Mouse (Mus musculus): Measurements from ENCODE around the gene Smdt1. TPM values are rescaled to one million over a fixed set of nuclear protein-coding genes. Genes with fewer than 3 reads are reported as not detected.

Smdt1 gene
- total RNA-seq, 2 experiments from 2014 or later, result 127 to 144 TPM

DNA sequence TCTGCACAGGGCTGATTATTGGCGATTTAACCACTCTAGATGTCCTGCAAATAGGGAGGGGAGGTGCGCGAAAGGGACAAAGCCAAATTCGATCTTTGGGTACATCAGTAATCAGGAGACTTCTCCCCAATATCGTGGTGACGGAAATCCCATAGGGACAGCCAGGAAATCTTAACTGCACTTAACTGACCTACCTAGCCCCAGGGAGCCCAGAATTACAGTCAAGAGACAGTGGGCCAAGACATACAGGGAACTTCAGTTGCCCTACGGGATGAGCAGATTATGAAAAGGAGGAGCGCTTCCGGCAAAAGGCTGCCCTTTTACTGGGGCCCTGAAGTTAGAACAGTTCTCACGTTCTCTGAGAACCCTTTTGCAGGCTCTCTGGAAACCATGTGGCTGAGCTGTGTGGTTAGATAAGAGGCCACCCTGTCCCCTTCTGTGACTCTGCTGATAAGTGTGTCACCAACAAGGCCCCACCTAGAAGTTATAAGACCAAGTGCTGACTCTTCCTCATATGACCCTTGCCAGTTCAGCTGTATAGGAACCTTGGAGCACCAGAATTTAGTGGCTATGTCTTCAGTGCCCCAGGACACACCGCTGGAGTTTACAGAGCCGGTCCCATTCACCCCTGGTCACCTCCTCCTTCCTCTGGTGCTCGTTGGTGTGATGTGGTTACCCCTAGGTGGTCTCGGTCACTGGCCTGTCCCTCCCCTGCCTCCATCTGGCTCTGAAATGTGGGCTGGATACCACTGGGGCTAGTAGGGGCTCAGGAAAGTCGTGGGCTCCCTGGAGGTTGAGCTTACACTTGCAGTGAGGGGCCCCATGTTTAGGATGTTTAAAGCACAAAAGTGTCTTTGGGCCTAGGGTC, 3.1 kb downstream of the Smdt1 start:
- DNase-seq (ENCODE audit: low spot score in 2 of 2), result no peak
- intact Hi-C loops (cut with DNase I), result no loop called here

DNA sequence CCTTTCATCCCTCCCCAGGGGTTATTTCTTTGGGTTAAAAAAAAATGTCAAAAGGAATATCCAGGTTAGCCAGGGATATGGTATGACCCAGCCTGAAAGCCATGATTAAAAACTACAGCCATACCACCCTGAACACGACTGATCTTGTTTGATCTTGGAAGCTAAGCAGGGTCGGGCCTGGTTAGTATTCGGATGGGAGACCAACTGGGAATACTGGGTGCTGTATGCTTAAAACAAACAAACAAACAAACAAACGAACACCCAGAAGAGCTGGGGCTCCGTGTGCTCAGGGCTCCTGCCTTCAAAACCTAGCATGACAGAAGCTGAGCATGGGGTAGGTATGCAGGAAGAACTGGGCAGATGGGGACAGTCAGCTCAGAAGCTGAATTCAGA, 3.8 kb downstream of the Smdt1 start:
- DNase-seq (ENCODE audit: low spot score in 2 of 2), result no peak
- intact Hi-C loops (cut with DNase I), result no loop called here

DNA sequence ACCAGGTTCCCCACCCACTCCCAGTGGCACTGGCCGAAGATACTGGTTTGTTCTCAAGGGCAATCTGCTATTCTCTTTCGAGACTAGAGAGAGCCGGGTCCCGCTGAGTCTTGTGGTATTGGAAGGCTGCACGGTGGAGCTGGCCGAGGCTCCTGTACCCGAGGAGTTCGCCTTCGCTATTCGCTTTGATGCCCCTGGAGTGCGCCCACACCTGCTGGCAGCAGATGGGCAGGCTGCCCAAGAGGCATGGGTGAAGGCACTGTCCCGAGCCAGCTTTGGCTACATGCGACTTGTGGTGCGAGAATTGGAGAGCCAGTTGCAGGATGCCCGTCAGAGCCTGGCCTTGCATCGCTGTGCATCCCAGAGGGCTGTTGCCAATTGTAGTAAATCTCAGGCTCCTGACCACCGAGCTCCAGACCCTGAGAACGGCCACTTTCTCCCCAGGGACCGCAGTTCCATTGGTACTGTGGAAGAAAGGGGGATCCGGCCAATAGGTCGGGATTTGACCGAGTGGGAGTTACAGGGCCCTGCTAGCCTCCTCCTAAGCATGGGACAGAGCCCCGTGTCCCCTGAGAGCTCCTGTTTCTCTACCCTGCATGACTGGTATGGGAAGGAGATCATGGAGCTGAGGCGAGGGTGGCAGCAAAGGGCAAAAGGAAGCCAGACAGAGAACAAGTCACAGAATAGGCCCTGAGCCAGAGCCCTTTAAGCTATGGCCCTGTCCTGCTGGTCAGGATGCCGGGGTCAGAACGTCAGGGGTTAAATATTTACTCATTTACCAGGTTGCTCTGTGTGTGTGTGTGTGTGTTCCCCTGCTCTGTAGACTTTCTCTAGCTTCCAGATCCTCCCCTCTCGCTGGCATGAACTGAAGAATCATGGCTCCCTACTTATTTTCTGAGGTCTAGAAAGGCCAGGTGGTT, 4.9 kb downstream of the Smdt1 start:
- intact Hi-C loops (cut with DNase I), result no loop called here
- DNase-seq (ENCODE audit: low spot score in 2 of 2), result no peak

DNA sequence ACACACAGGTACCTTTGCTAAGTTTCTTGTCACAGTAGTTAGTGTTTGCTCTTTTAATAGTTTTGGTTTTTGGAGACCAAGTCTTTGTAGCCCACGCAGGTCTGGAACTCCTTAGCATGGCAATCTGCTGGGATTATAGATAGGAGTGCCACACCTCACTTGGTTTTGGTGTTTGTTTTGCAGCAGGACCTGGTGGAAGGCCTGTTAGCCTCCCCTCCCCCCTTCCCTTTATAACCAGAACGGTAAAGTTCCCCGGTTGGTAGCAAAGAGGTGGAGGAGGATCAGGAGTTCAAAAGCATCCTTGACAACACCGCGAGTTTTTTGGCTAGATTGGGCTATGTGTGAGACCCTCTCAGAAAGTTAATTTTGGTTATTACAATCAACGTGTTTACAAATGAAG, 6.2 kb downstream of the Smdt1 start:
- intact Hi-C loops (cut with DNase I), result no loop called here
- no peak for DNase-seq (ENCODE audit: low spot score in 2 of 2)

DNA sequence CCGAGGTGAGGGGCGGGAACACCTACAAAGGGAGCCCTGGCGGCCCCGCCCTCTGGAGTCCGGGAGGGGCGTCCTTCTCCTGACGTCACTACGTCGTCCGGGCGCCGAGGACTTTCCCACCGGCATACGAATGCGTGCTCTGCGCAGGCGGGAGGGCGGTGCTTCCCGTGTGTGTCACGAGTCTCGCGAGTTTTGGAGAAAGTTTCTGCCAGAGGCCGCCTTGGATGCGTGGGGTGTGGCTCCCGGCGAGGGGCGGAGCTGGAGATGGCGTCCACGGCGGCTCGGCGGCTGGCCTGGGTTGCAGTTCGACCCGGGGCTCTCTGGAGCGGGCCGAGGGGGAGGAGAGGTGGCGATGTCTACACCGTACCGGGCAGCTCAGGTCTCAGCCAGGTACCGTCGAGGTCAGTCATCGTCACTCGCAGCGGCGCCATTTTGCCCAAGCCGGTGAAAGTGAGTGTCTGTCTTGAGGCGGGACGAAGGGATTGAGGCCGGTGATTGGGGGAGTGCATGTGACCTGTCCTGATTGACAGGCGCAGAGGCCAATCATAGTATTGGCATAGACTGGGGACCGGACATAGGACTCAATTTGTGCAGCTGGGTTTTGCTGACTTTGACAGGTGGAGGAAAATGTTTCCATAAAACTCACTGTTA, 7.2 kb downstream of the Smdt1 start:
- peak; percentile 98 for DNase-seq (ENCODE audit: low spot score in 2 of 2)
- intact Hi-C loops (cut with DNase I), result no loop called here

DNA sequence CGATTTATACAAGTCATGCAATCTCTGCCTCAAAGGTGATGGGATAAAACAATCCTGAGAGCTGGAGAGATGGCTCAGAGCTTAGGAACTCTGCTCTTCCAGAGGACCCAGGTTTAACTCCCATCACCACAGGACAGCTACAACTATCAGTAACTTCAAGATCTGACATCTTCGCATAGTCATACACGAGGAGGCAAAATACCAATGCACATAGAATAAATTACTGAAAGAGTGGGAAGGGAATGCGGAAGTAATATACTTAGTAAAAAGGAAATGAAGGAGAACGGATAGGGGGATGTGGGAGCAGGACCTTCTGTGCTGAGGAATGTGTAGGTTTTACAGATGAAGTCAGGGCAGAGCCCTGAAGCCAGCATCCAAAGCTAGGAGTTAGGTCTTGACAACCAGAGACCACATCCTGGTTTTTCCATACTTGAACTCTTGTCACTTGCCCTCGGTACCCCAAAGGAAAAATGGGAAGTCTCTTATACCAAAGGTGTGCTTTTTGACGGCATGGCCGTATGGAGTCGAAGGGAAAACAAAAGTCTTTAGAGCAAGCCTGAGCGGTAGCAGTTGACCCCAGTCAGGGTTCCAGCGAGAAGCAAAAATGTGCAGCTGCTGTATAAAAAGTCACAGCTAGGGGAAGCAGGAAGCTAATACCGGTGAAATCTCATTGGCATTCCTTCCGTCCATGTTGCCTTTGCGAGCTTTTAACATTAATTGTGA, 8.0 kb downstream of the Smdt1 start:
- DNase-seq (ENCODE audit: low spot score in 2 of 2), result no peak
- intact Hi-C loops (cut with DNase I), result no loop called here

DNA sequence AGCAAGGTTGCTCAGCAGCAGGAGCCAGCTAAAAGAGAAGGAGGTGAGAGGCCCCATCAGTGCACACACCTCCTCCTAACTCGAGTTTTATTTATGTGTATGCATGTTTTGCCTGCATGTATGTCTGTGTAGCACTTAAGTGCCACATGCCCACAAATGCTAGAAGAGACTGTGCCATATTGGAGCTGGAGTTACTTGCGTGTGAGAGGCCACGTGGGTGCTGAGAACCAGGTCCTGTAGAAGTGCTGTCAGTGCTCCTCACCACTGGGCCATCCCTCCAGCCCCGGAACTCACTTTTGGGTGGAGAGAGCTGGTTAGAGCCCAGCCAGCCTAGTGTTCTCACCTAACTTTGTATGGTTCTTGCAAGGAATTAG, 8.5 kb downstream of the Smdt1 start:
- intact Hi-C loops (cut with DNase I), result no loop called here
- DNase-seq (ENCODE audit: low spot score in 2 of 2), result no peak

DNA sequence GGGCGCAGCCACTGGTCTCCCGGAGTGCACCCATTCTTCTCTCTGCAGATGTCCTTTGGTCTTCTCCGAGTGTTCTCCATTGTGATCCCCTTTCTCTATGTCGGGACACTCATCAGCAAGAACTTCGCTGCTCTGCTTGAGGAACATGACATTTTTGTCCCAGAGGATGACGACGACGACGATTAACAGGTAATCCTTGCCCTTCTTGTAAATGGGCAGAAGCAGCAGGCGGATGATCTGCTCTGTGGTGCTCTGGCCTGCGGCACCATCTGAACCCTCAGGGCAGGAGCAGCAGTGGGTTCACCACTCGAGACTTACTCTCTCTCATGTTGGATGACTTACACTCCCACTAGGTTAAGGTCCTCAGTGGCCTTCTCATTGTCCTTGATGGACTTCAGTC, 9.1 kb downstream of the Smdt1 start:
- intact Hi-C loops (cut with DNase I), result no loop called here
- no peak for DNase-seq (ENCODE audit: low spot score in 2 of 2)

DNA sequence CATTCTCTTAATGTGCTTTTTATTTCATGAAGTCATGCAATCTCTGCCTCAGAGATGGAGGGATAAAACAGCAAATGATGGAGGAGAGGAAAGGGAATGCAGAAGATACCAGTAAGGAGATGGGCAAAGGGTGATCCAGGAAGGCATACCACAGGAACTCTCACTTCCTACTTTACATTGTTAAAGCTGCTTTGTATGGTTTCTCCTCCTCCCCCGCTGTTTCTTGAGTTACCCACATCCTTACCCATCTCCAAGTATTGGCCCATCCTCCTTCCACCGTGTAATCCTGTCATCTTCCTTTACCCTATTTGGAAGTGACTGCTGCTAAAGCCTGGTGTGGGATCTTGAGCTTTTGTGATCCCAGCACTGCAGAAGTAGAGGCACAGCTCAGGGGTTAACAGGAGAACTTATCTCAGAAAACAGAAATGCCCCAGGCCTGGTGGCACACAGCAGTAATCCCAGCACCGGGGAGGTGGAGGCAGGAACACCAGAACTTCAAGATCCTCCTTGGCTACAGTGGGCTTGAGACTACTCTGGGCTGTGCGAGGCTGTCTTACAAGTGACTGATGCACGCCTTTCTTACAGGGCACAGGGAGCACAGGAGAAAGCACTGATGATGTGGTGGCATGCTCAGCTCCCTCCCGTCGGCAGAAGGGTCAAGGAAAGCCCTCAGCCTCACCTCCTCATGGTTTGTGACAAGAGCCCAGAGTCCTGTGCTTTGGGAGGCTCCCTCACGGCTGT, 9.7 kb downstream of the Smdt1 start:
- intact Hi-C loops (cut with DNase I), result no loop called here

DNA sequence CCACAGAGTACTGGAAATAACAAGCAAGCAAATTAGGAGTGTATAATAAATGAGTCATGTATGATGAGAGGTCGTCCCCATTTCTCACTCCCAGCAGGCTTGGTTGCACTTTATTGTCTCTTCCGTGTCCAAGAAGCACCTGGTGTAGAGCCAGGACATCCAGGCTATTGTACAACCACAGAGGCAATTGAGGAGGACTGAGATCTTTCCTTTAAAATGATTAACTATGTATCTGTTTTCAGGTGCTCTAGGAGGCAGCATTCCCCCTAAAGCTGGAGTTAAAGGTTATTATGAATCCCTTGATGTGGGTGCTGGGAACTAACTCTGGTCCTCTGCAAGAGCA, 10.2 kb downstream of the Smdt1 start:
- intact Hi-C loops (cut with DNase I), result no loop called here
- DNase-seq (ENCODE audit: low spot score in 2 of 2), result no peak

More for the DNA sequence above, 9.7 kb downstream of the Smdt1 start:
- DNase-seq (ENCODE audit: low spot score in 2 of 2), result no peak

DNA sequence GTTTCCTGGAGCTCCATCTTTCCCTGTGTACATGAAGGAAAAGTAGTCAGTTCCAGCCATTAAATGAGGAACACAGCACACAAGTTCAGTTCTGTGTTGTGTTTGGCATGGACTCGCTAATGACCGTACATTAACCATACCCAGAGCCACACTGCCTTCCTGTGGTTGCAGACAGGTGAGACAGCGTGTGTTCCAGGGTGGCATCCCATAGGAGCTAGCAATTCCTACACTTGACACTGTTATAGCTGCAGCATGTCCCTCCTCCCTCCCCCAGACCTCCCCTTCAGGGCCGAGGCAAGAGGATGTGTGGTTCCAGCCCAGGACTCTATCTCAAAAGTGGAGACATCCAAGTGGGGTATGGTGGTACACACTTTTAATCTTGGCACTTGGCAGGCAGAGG, 11.6 kb downstream of the Smdt1 start:
- intact Hi-C loops (cut with DNase I), result no loop called here

DNA sequence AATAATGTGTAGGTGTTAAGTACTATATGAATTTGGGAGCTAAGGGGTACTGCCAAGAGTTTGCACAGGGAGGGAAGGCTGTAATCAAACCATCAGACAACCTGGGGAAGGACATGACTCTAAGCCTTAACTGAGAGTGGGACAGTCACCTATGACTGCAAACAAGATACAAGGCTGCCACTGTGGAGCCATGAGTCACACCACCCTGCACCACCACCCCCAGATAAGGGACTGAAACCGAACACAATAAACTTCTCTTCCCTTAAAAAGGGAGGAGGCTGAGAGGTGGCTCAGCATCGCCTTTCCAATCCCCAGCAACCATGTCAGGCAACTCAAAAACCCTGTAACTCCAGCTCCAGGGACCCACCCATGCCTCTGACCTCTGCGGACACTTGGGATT, 12.7 kb downstream of the Smdt1 start:
- intact Hi-C loops (cut with DNase I), result no loop called here
- no peak for DNase-seq (ENCODE audit: low spot score in 2 of 2)

More for the DNA sequence above, 11.6 kb downstream of the Smdt1 start:
- no peak for DNase-seq (ENCODE audit: low spot score in 2 of 2)

DNA sequence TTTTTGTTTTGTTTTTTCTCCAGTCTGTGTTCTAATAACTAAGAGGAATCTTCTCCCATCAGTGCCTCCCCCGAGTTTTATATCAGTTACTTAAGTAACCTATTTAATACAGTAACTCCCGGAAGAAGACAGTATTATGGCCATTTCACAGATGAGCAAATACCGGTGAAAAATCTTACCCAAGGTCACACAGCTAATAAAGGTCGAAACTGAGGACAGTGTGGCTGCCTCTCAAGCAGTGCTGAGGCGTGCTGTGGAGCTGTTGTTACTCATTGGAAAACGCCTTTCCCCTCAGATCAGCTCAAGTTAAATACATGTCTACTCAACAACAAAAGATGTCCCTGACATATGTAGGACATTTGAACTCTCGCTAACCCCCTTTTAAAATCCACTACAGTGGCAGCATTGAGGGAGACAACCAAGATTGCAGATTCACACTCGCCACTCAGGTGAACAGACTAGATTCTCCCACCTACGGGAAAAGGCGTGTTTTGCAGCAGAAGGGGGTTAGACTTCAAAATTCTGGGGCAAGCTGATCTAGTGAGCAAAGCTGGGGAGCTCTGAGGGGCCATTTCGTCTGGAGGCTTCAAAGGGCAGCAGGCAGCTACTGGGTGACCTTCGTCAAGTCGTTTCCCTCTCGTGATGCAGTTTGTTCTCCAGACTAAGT, 14.5 kb downstream of the Smdt1 start:
- intact Hi-C loops (cut with DNase I), result no loop called here

DNA sequence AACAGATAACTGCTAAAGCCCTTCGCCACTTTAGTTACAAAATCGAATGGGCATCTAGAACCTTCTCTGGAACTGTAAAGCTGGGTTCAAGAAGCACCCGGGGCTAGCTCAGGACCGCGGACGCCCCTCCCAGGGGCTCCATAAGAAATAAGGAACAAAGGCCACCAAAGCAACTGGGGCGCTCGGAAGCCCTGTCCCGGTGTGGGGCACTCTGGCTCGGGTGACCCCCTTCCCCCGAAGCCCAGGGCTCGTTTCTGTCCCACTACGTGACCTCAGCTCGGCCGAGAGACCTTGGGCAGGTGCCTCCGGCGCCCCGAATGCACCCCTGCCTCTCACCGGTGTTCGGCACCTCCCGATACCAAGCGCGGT, 15.0 kb downstream of the Smdt1 start:
- DNase-seq (ENCODE audit: low spot score in 2 of 2), result no peak
- intact Hi-C loops (cut with DNase I), result loop anchor here (1.0 kb wide), 1 partner anchor 64 kb away; no protein-coding TSS in a partner anchor

More for the DNA sequence above, 14.5 kb downstream of the Smdt1 start:
- DNase-seq (ENCODE audit: low spot score in 2 of 2), result no peak

DNA sequence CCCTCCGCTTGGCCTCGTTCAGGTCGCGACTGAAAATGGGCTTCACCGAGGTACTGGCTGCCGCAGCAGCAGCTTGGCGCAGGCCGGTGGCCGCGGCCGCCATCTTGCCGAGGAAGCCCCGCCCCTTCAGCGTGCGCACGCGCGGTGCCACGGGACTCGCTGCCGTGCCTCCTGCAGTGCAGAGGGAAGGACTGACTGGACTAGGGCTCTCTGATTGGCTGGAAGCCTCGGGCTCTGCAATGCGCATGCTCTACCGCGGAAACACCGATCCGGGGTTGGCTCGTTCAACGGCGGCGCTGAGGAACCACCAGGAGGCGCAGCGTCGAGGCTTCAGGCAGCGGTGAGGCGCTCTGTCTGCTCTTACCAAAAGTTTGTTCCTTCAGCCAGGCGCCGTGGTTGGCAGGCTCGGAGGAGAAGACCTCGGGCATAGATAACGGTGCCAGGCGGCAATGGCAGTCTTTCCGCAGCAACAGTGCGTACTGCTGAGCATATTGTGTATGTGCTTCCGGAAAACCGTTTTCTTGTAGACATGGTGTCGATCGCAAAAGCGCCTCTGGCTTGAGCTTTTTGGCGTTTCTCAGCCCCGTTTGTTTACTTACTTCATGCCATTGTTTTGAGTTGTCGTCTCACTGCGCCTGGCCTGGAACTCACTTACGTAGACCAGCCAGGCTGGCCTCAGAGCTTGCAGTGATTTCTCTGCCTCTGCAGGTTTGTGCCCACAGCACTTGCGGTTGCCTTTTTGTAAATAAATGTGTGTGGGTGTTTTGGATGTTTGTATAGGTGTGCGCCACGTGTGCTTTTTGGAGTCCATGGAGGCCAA, 15.6 kb downstream of the Smdt1 start, which contains the start of gene Ndufa6:
Gene Ndufa6 (minus strand): TSS at position 197 of the 820 bp plus-strand sequence.
- peak; percentile 95 to 96 for DNase-seq (ENCODE audit: low spot score in 2 of 2)
- intact Hi-C loops (cut with DNase I), result loop anchor here (1.0 kb wide), 1 partner anchor 63 kb away; no protein-coding TSS in a partner anchor

DNA sequence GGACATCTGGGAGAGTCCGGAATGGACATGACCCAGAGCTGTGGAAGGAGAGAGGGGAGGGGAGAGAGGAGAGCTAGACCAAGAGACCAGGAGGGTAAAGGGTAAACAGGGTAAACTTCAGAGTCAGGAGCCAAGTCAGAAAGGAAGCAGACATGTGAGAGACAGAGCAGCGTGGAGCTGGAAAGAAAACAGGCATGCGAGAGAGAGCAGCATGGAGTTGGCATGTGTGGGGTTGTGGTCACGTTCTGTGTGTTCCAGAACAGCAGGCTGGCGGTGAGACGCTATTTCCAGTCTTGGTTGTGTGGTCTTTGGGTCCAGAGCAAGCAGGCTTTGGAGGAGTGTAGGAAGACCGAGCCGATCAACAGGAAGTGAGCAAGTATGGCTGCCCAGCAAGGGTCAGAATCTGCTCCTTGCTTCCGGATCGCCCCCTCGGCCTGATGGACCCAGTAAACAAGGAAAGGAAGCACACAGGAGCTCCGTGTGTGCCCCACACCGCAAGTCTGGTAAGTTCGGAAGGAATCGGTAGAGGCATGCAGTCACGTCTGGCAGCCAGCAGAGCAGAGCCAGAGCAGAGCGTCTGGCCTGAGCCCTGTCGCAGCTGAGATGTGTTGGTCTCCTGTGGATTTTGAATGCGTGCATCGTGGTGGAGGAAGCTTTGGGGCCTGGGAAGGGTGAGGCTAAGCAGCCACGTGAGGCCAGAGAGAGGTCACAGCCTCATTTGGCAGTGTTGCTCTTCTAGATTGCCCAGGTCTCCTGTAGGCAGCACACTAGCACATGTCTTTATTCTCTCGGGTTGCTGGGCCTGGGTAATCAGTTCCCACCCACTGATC, 19.9 kb downstream of the Smdt1 start:
- intact Hi-C loops (cut with DNase I), result no loop called here
- DNase-seq (ENCODE audit: low spot score in 2 of 2), result no peak

Data from left cerebral cortex, postnatal 36 days (tissue).